Mouse (Mus musculus): ENCODE measurements at regions not wholly inside any gene's neighbourhood (a gene's known extent, or its start where the extent isn't known, plus 50 kb on each side); places are given as distances from the start of the nearest gene placed in this dataset.

DNA sequence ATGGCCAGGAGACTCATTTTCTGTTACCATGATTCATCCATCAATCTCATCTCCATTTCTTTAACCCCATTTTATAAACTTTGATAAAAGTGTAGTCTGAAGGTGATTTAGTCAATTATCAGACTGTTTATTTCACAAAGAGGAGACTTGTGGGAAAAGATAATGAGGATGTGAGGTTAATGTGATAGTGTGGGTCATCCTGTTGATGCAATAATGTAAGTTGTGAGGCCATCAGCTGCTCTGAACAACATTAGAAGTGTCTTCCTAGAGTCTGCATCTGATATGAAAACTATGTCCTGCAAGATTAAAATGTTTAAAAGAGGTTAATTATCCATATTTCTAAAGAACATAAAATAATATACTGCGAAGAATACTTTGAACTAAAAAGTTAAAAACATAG, 842.8 kb downstream of the Pcdh17 start:
- ATAC-seq (ENCODE audit: insufficient number of reproducible peaks, low FRiP score, low TSS enrichment) = no peak

DNA sequence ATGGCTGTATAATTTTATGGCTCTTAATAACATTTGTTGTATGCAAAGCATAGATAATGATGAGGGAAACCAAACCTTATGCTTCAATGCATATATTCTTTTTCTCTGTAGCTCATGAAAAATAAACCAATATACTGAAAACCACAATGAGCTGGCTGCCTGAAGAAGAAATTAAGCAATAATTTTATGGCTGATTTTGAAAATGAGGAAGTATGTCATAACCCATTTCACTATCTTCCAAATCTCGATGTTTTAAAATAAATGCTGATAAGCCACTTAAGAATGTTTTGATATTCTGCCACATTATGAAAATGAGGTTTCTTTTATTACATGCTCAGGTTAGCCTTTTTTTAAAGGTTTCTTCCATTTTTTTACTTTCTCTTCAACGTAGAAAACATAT, 844.1 kb downstream of the Pcdh17 start:
- no peak for ATAC-seq (ENCODE audit: insufficient number of reproducible peaks, low FRiP score, low TSS enrichment)

DNA sequence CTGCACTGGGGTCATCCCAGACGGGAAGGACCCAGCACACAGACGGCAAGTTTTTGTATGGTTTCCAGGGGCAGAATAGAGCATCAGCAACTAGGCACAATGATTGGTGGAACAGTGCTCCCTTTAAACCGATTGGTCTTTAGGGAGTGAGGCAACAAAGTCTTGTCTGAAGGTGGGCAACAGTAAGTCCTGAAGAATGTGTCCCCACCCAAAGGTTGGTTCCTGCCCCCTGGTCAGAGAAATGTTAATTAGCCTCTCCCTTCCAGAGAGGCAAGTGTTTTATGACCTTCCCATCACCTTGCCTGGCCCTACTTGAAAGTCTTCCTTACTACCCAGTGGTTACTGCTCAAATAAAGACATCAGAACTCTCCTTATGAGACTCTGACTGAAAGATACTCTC, 855.6 kb downstream of the Pcdh17 start:
- ATAC-seq (ENCODE audit: insufficient number of reproducible peaks, low FRiP score, low TSS enrichment) = no peak

DNA sequence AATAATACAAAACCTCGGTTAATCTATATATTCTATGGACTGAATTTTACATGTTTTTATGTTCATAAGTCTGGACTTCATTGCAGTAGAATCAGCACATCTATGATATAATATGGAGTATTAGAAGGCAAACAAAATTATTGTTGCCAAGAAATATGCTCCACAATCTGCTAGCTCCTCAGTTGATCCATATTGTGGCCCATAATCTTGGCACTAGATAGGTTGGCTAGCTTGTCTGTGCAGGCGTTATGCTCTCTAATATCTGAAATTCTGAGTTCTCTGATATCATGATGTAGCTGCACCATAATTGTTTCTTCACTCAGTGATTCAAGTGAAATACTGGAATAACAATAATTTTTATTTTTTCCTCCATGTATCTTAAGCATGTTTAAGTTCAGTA, 877.3 kb downstream of the Pcdh17 start:
- ATAC-seq (ENCODE audit: insufficient number of reproducible peaks, low FRiP score, low TSS enrichment) = no peak

DNA sequence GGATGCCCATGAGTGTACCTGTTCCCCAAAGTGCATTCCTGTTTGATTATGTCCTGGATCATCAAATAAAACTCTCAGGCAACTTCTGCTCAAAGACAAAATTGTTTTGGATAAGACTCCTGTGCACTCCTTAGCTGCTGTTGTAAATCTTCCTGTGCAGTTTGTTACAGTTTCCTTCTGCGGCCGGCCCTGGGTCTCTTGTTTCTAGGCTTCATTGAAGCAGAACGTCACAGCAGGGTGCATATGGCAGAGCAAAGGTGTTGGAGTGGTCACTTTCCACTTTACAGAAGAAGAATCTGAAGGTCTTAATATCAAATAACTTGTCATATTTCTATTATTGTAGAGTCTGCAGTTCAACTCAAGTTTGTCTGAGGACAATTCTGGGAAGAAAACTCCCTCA, 889.9 kb downstream of the Pcdh17 start:
- no peak for ATAC-seq (ENCODE audit: insufficient number of reproducible peaks, low FRiP score, low TSS enrichment)

DNA sequence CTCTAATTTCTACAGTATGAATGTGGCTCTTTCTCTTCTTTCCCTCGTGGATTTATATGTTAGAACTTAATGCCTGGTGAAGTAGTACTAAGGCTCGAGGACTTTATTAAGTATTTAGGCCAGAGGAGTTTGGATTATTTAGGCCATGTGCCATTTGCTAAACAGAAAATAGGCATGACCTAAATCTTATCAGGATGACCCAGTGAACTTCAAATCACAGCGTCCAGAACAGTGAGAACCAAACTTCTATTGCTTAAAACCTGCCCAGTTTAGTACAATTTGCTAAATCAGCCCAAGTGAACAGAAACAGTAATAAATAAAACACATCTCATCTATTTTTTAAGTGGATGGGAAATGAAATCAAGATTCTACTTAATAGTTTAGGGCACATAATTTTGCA, 893.8 kb downstream of the Pcdh17 start:
- no peak for ATAC-seq (ENCODE audit: insufficient number of reproducible peaks, low FRiP score, low TSS enrichment)

DNA sequence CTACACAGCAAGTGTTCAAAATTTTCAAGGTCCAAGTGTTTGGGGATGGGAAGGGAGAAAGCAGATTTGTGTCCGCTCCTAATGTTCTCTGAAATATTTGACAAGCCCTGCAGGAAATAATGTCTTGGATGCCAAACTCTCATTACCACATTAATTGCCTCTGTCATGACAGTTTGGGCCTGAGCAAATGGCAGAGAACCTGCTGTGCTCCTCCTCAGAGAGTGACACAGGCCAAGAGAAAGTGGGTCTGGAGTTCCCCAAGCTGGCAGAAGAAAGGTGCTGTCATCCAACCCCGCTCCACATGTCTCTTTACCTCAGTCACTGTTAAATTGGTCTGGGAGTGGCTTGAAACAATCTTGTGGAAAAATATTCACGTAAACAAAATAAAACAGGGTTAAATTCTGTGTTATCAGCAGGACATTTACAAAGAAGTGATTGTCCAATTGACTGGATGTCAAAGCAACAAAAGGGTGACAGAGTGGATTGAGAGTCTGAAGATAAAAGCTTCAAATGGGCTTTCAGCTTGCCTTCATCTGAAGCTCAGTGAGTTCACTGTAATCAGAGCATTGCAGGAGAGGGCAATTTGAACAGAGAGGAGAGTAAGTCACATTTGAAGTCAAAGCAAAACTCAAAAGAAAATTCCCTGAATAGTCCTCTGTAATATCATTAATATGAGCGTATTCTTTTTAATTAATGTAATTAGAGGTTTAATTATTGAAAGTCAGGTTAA, 911.4 kb downstream of the Pcdh17 start:
- ATAC-seq (ENCODE audit: insufficient number of reproducible peaks, low FRiP score, low TSS enrichment) = peak; percentile 20; the same call in 1 of the 2 replicates

DNA sequence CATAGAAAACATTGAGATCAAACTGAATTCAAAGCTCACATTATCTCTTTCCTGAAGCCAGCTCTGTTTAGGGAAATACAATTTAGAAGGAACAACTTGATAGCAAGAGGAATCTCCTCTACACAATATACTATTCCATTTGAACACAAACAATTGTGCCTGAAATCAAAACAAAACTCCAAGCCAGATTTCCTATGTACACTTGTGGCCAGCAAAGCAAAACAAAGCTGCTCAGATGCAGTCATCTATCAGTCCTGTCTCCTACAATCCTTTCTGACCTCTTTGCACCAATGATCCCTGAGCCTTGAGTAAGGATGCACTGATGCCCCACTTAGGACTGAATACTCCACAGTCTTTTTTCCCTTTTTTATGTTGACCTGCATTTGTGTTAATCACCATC, 920.2 kb downstream of the Pcdh17 start:
- no peak for ATAC-seq (ENCODE audit: insufficient number of reproducible peaks, low FRiP score, low TSS enrichment)

DNA sequence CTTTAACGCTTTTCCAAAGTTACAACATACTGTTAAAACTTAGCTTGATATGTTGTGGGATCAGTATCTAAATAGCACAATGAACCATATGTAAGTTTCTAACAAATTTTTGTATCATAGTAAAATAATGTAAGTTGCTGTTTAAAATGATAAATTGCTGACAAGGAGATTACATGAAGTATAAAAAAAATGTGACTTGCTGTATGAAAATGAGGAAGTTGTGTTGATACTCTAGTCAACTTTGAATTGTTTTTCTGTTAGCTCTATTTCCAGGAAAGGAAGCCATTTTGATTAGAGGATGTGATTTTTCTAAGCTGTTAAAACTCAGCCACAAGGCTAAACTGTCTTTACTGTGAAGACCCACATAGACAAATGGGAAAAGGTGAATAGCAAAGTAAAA, 929.9 kb downstream of the Pcdh17 start:
- ATAC-seq (ENCODE audit: insufficient number of reproducible peaks, low FRiP score, low TSS enrichment) = no peak

DNA sequence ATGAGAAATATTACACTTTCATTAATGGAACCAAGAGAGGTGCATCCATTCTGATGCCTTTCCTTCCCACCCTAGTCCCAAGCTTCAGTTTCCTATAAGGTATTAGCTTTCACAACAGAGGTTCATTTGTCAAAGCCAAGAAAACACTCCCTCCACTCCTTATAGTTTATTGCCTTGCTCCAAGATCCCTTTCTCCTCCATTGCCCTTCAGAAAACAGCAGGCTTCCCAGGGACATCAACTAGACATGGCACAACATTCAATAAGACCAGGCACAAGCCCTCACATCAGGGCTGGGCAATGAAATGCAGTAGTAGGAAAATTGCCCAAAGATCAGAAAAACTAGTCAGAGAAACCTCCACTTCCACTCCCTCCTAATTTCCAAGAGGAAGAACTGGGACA, 960.3 kb downstream of the Pcdh17 start:
- ATAC-seq (ENCODE audit: insufficient number of reproducible peaks, low FRiP score, low TSS enrichment) = no peak

All from cerebellum, adult (tissue).